Mouse (Mus musculus) kidney, adult 9 months (tissue): ENCODE measurements around the gene Smad3.

ENCODE experiments used
- DNase-seq: peaks from one replicate; pipeline ENCODE4 v3.0.0; 2022

The Smad3 gene

GRCm38 (mm10) chr9:63757865-63758440 is at the start of gene Smad3:
Gene Smad3, minus strand, starts transcription at chr9:63757994.
- peak; percentile 98 for DNase-seq

- no peak for DNase-seq
Measured at GRCm38 (mm10) chr9:63804847-63805246, 47.1 kb upstream of the Smad3 start.

- DNase-seq: peak; percentile 61
Measured at GRCm38 (mm10) chr9:63803181-63803591, 45.4 kb upstream of the Smad3 start.

GRCm38 (mm10) chr9:63802504-63802903 is 44.7 kb upstream of the Smad3 start:
- DNase-seq: no peak

GRCm38 (mm10) chr9:63802080-63802479 is 44.3 kb upstream of the Smad3 start:
- no peak for DNase-seq

GRCm38 (mm10) chr9:63796429-63796828 is 38.6 kb upstream of the Smad3 start:
- DNase-seq: peak; percentile 18

GRCm38 (mm10) chr9:63793731-63794495 is 36.1 kb upstream of the Smad3 start:
- DNase-seq: no peak

- no peak for DNase-seq
Measured at GRCm38 (mm10) chr9:63791716-63792115, 33.9 kb upstream of the Smad3 start.

- DNase-seq: peak; percentile 57
Measured at GRCm38 (mm10) chr9:63791275-63791674, 33.5 kb upstream of the Smad3 start.

GRCm38 (mm10) chr9:63790222-63790621 is 32.4 kb upstream of the Smad3 start:
- DNase-seq: no peak

GRCm38 (mm10) chr9:63789386-63789785 is 31.6 kb upstream of the Smad3 start:
- DNase-seq: peak; percentile 29

GRCm38 (mm10) chr9:63787606-63788005 is 29.8 kb upstream of the Smad3 start:
- DNase-seq: no peak

- DNase-seq: no peak
Measured at GRCm38 (mm10) chr9:63787086-63787485, 29.3 kb upstream of the Smad3 start.

- no peak for DNase-seq
Measured at GRCm38 (mm10) chr9:63786026-63786670, 28.4 kb upstream of the Smad3 start.

GRCm38 (mm10) chr9:63785492-63785891 is 27.7 kb upstream of the Smad3 start:
- no peak for DNase-seq

GRCm38 (mm10) chr9:63784597-63784996 is 26.8 kb upstream of the Smad3 start:
- peak; percentile 55 for DNase-seq

GRCm38 (mm10) chr9:63782744-63783143 is 24.9 kb upstream of the Smad3 start:
- peak; percentile 45 for DNase-seq

GRCm38 (mm10) chr9:63781714-63782464 is 24.1 kb upstream of the Smad3 start:
- DNase-seq: no peak

- DNase-seq: peak; percentile 32
Measured at GRCm38 (mm10) chr9:63779950-63780887, 22.4 kb upstream of the Smad3 start.

GRCm38 (mm10) chr9:63776735-63777134 is 18.9 kb upstream of the Smad3 start:
- DNase-seq: no peak

- peak; percentile 77 for DNase-seq
Measured at GRCm38 (mm10) chr9:63774854-63775483, 17.2 kb upstream of the Smad3 start.

- no peak for DNase-seq
Measured at GRCm38 (mm10) chr9:63772452-63772851, 14.7 kb upstream of the Smad3 start.
